Mouse (Mus musculus): ENCODE results near the gene Ube2h. TPM values are rescaled to one million over a fixed set of nuclear protein-coding genes. Genes with fewer than 3 reads are reported as not detected.

The Ube2h gene
- polyA plus RNA-seq, 1 experiment from 2014 or later = 30.2 TPM

- Histone ChIP-seq H3K4me3 (ENCODE audit: low read length) (no peak overlapping the region), H3K36me3 (ENCODE audit: control insufficient read depth, insufficient read depth, low read length) (no peaks in the 10 kb centered on the region; the same call in 1 of the 2 replicates), H3K9me3 (ENCODE audit: control insufficient read depth, low read length) (no peaks in the 10 kb centered on the region), H3K9ac (ENCODE audit: low read depth, low read length) (no peak overlapping the region), H3K27ac (ENCODE audit: low read length) (no peak overlapping the region), H3K4me1 (ENCODE audit: control insufficient read depth, insufficient read depth, low read length) (no peaks in the 10 kb centered on the region), H3K27me3 (replicated peaks; ENCODE audit: control insufficient read depth, insufficient read depth, low read length) (no peaks in the 10 kb centered on the region), H3K4me2 (ENCODE audit: low read depth, low read length) (no peak overlapping the region)
- 87% methylated on average over 9 of the region's 9 CpGs for WGBS
- no peak for ATAC-seq
Observed at GRCm38 (mm10) chr6:30243347-30244007, 60.9 kb downstream of the Ube2h start.

DNA sequence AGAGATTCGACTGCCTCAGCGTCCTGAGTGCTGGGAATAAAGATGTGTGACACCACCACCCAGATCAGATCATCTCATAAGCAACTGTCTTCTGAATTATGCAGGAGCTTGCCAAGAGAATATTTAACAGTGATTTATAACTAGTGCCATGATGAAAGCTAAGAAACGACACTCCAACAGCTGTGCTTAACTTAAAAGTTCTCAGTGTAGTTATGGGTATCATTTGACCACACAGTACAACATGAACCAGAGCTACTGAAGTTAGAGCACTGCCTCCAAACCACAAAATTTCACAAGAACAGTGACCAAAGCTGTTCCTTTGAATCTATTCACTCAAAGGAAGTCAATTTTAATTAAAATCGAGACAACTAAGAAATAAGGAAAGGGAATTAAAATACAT, 61.4 kb downstream of the Ube2h start:
- ATAC-seq = no peak
- Histone ChIP-seq H3K27me3 (replicated peaks; ENCODE audit: control insufficient read depth, insufficient read depth, low read length) (no peaks in the 10 kb centered on the region), H3K4me3 (ENCODE audit: low read length) (no peak overlapping the region), H3K9me3 (ENCODE audit: control insufficient read depth, low read length) (no peaks in the 10 kb centered on the region), H3K4me1 (ENCODE audit: control insufficient read depth, insufficient read depth, low read length) (no peaks in the 10 kb centered on the region), H3K4me2 (ENCODE audit: low read depth, low read length) (no peak overlapping the region), H3K27ac (ENCODE audit: low read length) (no peak overlapping the region), H3K9ac (ENCODE audit: low read depth, low read length) (no peak overlapping the region), H3K36me3 (ENCODE audit: control insufficient read depth, insufficient read depth, low read length) (no peaks in the 10 kb centered on the region; the same call in 1 of the 2 replicates)
- WGBS = 74% methylated on average over 4 of the region's 4 CpGs

- H3K9me3 ChIP-seq (ENCODE audit: control insufficient read depth, low read length) = no peaks in the 10 kb centered on the region
- H3K27me3 ChIP-seq (replicated peaks; ENCODE audit: control insufficient read depth, insufficient read depth, low read length) = no peaks in the 10 kb centered on the region
- no peak overlapping the region for H3K27ac ChIP-seq (ENCODE audit: low read length)
- ATAC-seq = no peak
- H3K4me3 ChIP-seq (ENCODE audit: low read length) = no peak overlapping the region
- 85% methylated on average over 7 of the region's 7 CpGs for WGBS
- H3K9ac ChIP-seq (ENCODE audit: low read depth, low read length) = no peak overlapping the region
- no peaks in the 10 kb centered on the region; the same call in 1 of the 2 replicates for H3K36me3 ChIP-seq (ENCODE audit: control insufficient read depth, insufficient read depth, low read length)
- no peaks in the 10 kb centered on the region; the same call in 1 of the 2 replicates for H3K4me1 ChIP-seq (ENCODE audit: control insufficient read depth, insufficient read depth, low read length)
- no peak overlapping the region for H3K4me2 ChIP-seq (ENCODE audit: low read depth, low read length)
Observed at GRCm38 (mm10) chr6:30240105-30240504, 64.2 kb downstream of the Ube2h start.

- no peaks in the 10 kb centered on the region for H3K9me3 ChIP-seq (ENCODE audit: control insufficient read depth, low read length)
- H3K27me3 ChIP-seq (replicated peaks; ENCODE audit: control insufficient read depth, insufficient read depth, low read length) = no peaks in the 10 kb centered on the region
- no peaks in the 10 kb centered on the region; the same call in 1 of the 2 replicates for H3K4me1 ChIP-seq (ENCODE audit: control insufficient read depth, insufficient read depth, low read length)
- H3K9ac ChIP-seq (ENCODE audit: low read depth, low read length) = no peak overlapping the region
- no peak overlapping the region for H3K27ac ChIP-seq (ENCODE audit: low read length)
- H3K36me3 ChIP-seq (ENCODE audit: control insufficient read depth, insufficient read depth, low read length) = no peaks in the 10 kb centered on the region; the same call in 1 of the 2 replicates
- no peak overlapping the region for H3K4me3 ChIP-seq (ENCODE audit: low read length)
- WGBS = 79% methylated on average over 6 of the region's 6 CpGs
- no peak overlapping the region for H3K4me2 ChIP-seq (ENCODE audit: low read depth, low read length)
- no peak for ATAC-seq
Observed at GRCm38 (mm10) chr6:30239207-30239606, 65.1 kb downstream of the Ube2h start.

DNA sequence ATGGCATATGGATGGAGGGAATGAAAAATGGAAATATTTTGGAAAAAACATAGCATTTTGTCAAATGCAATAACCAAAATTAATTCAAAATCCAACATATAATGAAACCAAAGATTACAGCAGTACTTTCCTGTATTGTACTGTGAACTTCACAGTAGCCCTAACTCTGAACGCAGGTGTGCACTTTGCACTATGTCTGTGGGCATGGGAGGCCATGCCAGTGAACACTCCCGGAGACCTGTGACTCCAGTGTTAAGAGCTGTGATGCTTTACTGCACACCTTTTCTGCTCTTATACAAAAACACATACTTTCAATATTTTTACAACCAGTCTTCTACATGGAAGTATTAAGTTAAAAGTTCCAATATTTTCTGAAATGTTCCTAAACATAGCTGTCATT, 66.3 kb downstream of the Ube2h start:
- WGBS = 73% methylated on average over 2 of the region's 2 CpGs
- peak; percentile 71 for ATAC-seq

DNA sequence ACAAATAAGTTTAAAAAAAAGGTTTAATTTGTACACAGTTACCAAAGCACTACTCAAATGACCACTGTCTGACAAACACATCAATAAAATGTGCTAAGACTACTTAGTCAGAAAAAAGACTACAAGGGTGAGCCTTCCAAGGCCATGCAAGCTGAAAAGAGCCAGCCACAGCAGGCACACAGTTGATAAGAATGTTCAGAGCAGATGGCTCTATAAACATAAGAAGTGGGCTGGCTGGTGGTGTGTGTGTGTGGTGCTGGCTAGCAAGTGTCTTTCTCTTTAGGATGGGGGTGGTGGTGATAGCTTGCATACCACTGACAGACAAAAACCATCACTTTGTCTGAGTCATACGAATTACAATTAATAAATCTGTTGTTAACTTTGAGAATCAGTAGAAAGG, 67.8 kb downstream of the Ube2h start:
- Histone ChIP-seq H3K4me1 (ENCODE audit: control insufficient read depth, insufficient read depth, low read length) (peaks cover 3% of the 10 kb centered on the region; the same call in 1 of the 2 replicates), H3K36me3 (ENCODE audit: control insufficient read depth, insufficient read depth, low read length) (no peaks in the 10 kb centered on the region; the same call in 1 of the 2 replicates), H3K4me2 (ENCODE audit: low read depth, low read length) (no peak overlapping the region), H3K4me3 (ENCODE audit: low read length) (no peak overlapping the region), H3K27me3 (replicated peaks; ENCODE audit: control insufficient read depth, insufficient read depth, low read length) (no peaks in the 10 kb centered on the region), H3K27ac (ENCODE audit: low read length) (no peak overlapping the region; the same call in 1 of the 2 replicates), H3K9ac (ENCODE audit: low read depth, low read length) (no peak overlapping the region), H3K9me3 (ENCODE audit: control insufficient read depth, low read length) (no peaks in the 10 kb centered on the region)
- 54% methylated on average over 1 of the region's 1 CpGs for WGBS
- ATAC-seq = no peak

More for the DNA sequence above, 66.3 kb downstream of the Ube2h start:
- Histone ChIP-seq H3K27ac (ENCODE audit: low read length) (no peak overlapping the region), H3K9me3 (ENCODE audit: control insufficient read depth, low read length) (no peaks in the 10 kb centered on the region), H3K4me1 (ENCODE audit: control insufficient read depth, insufficient read depth, low read length) (no peaks in the 10 kb centered on the region; the same call in 1 of the 2 replicates), H3K27me3 (replicated peaks; ENCODE audit: control insufficient read depth, insufficient read depth, low read length) (no peaks in the 10 kb centered on the region), H3K4me3 (ENCODE audit: low read length) (no peak overlapping the region), H3K9ac (ENCODE audit: low read depth, low read length) (no peak overlapping the region), H3K4me2 (ENCODE audit: low read depth, low read length) (no peak overlapping the region), H3K36me3 (ENCODE audit: control insufficient read depth, insufficient read depth, low read length) (no peaks in the 10 kb centered on the region; the same call in 1 of the 2 replicates)

GRCm38 (mm10) chr6:30231758-30232293, 72.5 kb downstream of the Ube2h start:
- H3K27me3 ChIP-seq (replicated peaks; ENCODE audit: control insufficient read depth, insufficient read depth, low read length) = no peaks in the 10 kb centered on the region
- H3K4me1 ChIP-seq (ENCODE audit: control insufficient read depth, insufficient read depth, low read length) = peaks cover 8% of the 10 kb centered on the region
- no peaks in the 10 kb centered on the region for H3K36me3 ChIP-seq (ENCODE audit: control insufficient read depth, insufficient read depth, low read length)
- 64% methylated on average over 4 of the region's 4 CpGs for WGBS
- no peak overlapping the region for H3K4me3 ChIP-seq (ENCODE audit: low read length)
- H3K9ac ChIP-seq (ENCODE audit: low read depth, low read length) = no peak overlapping the region
- H3K9me3 ChIP-seq (ENCODE audit: control insufficient read depth, low read length) = no peaks in the 10 kb centered on the region
- H3K4me2 ChIP-seq (ENCODE audit: low read depth, low read length) = no peak overlapping the region
- no peak overlapping the region for H3K27ac ChIP-seq (ENCODE audit: low read length)
- ATAC-seq = peak; percentile 81

GRCm38 (mm10) chr6:30230246-30230645, 74.1 kb downstream of the Ube2h start:
- Histone ChIP-seq H3K27me3 (replicated peaks; ENCODE audit: control insufficient read depth, insufficient read depth, low read length) (no peaks in the 10 kb centered on the region), H3K4me3 (ENCODE audit: low read length) (no peak overlapping the region), H3K4me2 (ENCODE audit: low read depth, low read length) (no peak overlapping the region), H3K9ac (ENCODE audit: low read depth, low read length) (no peak overlapping the region), H3K9me3 (ENCODE audit: control insufficient read depth, low read length) (no peaks in the 10 kb centered on the region), H3K27ac (ENCODE audit: low read length) (no peak overlapping the region), H3K4me1 (ENCODE audit: control insufficient read depth, insufficient read depth, low read length) (peaks cover 8% of the 10 kb centered on the region; the same call in 1 of the 2 replicates), H3K36me3 (ENCODE audit: control insufficient read depth, insufficient read depth, low read length) (no peaks in the 10 kb centered on the region)
- no peak for ATAC-seq
- 83% methylated on average over 7 of the region's 7 CpGs for WGBS

- Histone ChIP-seq H3K27ac (ENCODE audit: low read length) (no peak overlapping the region), H3K9ac (ENCODE audit: low read depth, low read length) (no peak overlapping the region), H3K27me3 (replicated peaks; ENCODE audit: control insufficient read depth, insufficient read depth, low read length) (no peaks in the 10 kb centered on the region), H3K4me2 (ENCODE audit: low read depth, low read length) (no peak overlapping the region), H3K36me3 (ENCODE audit: control insufficient read depth, insufficient read depth, low read length) (no peaks in the 10 kb centered on the region), H3K4me1 (ENCODE audit: control insufficient read depth, insufficient read depth, low read length) (peaks cover 8% of the 10 kb centered on the region; the same call in 1 of the 2 replicates), H3K9me3 (ENCODE audit: control insufficient read depth, low read length) (no peaks in the 10 kb centered on the region), H3K4me3 (ENCODE audit: low read length) (no peak overlapping the region)
- no peak for ATAC-seq
- 69% methylated on average over 2 of the region's 2 CpGs for WGBS
Observed at GRCm38 (mm10) chr6:30228921-30229320, 75.4 kb downstream of the Ube2h start.

Data from intestine, embryonic 16.5 days (tissue).